Mouse (Mus musculus) neural tube, embryonic 15.5 days (tissue): ENCODE measurements around the gene Zmym3. TPM values are rescaled to one million over a fixed set of nuclear protein-coding genes. Genes with fewer than 3 reads are reported as not detected.

Source experiments
- ATAC-seq: fragments of 200-750 bp; cut with Nextera tagmentation; 2 replicates; pipeline ENCODE4 v1.8.0; 2017; ENCODE audit warnings: mild to moderate bottlenecking, moderate TSS enrichment, moderate library complexity; ENCODE audit not compliant: low FRiP score
- H3K27ac ChIP-seq: fragments of 300-500 bp; sonication (generic); replicated peaks from 2 replicates; pipeline ENCODE4 v1.5.1; 2015; ENCODE audit warnings: mild to moderate bottlenecking, inconsistent platforms
- H3K27me3 ChIP-seq: fragments of 300-500 bp; sonication (generic); replicated peaks from 2 replicates; pipeline ENCODE4 v1.6.1; 2015; ENCODE audit warnings: inconsistent platforms
- H3K36me3 ChIP-seq: fragments of 300-500 bp; sonication (generic); 2 replicates; pipeline ENCODE4 v1.6.1; 2015; ENCODE audit warnings: inconsistent platforms
- H3K4me1 ChIP-seq: fragments of 300-500 bp; sonication (generic); 2 replicates; pipeline ENCODE4 v1.6.1; 2015; ENCODE audit warnings: inconsistent platforms
- H3K4me2 ChIP-seq: fragments of 300-500 bp; sonication (generic); 2 replicates; pipeline ENCODE4 v1.6.1; 2015; ENCODE audit warnings: inconsistent platforms, mild to moderate bottlenecking, moderate library complexity
- H3K4me3 ChIP-seq: fragments of 300-500 bp; sonication (generic); replicated peaks from 2 replicates; pipeline ENCODE4 v1.5.1; 2015; ENCODE audit warnings: mild to moderate bottlenecking, inconsistent platforms
- H3K9ac ChIP-seq: fragments of 300-500 bp; sonication (generic); replicated peaks from 2 replicates; pipeline ENCODE4 v1.6.1; 2015; ENCODE audit warnings: mild to moderate bottlenecking, inconsistent platforms
- H3K9me3 ChIP-seq: fragments of 300-500 bp; sonication (generic); replicated peaks from 2 replicates; pipeline ENCODE4 v1.6.1; 2016; ENCODE audit warnings: inconsistent platforms
- WGBS: fragments of 180-500 bp; shearing (Covaris S2); methylation state at CpG from one replicate; pipeline ENCODE4 v1.1.7; 2015; ENCODE audit warnings: mixed read lengths; 5-methylcytosine and 5-hydroxymethylcytosine counted together
- polyA plus RNA-seq: library from polyadenylated mRNA; unstranded; fragments of >200 nt; fragmentation: Nextera tagmentation; extraction: Ambion mirVana; gene quantifications from 2 replicates; pipeline ENCODE4 v1.2.1, GENCODE M21; 2015

Zmym3 gene
- polyA plus RNA-seq, 1 experiment from 2014 or later: 83.4 TPM

DNA sequence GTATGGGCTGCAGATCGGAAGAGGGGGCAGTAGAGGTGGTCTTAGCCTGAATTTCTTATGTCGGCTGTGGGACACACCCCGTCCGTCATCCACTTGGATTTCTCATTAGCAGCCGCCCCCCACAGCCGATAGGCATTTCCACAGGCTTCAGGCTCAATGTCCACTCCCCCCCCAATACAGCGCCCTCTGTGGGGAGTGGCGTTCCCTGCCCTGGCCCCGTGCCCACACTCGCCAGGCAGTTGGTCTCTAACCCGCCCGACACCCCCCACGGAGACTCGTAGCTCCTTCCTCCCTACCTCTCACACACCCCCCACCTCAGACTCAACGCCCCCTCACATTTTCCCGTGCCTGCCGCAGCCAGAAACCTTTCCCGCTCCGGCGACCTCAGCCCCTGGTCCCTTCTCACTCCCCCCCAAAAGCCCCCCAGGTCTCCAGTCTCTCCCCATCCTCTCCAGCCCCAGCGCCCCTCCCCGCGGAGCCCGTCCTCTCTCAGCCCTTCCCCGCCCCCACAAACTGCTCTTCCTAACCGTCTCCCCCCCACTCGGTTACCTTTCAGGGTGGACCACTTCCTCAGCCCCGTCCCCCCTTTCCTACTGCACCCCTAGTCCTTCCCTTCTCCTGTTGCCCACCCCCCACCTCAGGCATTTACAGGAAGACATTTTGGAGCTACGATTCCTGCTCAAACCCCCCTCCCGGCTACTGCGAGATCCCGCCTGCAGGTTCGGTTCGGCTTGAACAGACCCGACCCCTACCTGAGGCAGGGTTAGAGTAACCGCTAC, 1.5 kb downstream of the Zmym3 start:
- peak overlapping the region; percentile 68 for H3K4me2 ChIP-seq
- peaks cover 17% of the 10 kb centered on the region for H3K4me1 ChIP-seq
- peak overlapping the region; percentile 55 for H3K4me3 ChIP-seq
- H3K9me3 ChIP-seq: no peaks in the 10 kb centered on the region
- peak overlapping the region; percentile 89 for H3K27ac ChIP-seq
- 0 out of 2 replicates have a peak, but pooled peaks cover 5% of the 10 kb centered on the region for H3K36me3 ChIP-seq
- WGBS: 26% methylated on average over 36 of the region's 36 CpGs
- H3K27me3 ChIP-seq: no peaks in the 10 kb centered on the region
- ATAC-seq: peak; percentile 33; the same call in 1 of the 2 replicates
- peak overlapping the region; percentile 67 for H3K9ac ChIP-seq

DNA sequence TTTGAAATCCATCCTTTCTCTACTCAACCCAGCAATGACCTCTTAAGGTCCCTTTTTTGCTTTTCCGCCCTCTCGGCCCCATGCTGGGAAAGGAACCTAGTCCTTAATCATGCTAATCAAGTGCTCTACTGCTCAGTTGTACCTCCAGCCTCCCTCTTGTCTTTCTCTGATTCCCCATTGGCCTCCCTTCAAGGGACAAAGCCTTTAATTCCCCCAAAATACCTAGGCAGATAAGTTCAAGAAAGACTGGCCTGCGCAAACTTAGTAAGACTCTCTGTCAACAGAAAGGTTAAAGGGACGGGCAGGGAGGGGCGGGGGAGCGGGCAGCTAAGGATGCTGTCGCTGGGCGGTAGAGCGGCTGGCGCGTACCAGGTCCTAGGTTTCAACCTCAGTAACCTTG, 24.2 kb downstream of the Zmym3 start:
- no peaks in the 10 kb centered on the region for H3K36me3 ChIP-seq
- no peak overlapping the region for H3K27ac ChIP-seq
- WGBS: 23% methylated on average over 11 of the region's 11 CpGs
- H3K4me3 ChIP-seq: no peak overlapping the region
- ATAC-seq: no peak
- H3K4me1 ChIP-seq: no peaks in the 10 kb centered on the region
- H3K27me3 ChIP-seq: peaks cover 17% of the 10 kb centered on the region
- peak overlapping the region; percentile 13; the same call in 1 of the 2 replicates for H3K4me2 ChIP-seq
- no peak overlapping the region for H3K9ac ChIP-seq
- H3K9me3 ChIP-seq: no peaks in the 10 kb centered on the region

DNA sequence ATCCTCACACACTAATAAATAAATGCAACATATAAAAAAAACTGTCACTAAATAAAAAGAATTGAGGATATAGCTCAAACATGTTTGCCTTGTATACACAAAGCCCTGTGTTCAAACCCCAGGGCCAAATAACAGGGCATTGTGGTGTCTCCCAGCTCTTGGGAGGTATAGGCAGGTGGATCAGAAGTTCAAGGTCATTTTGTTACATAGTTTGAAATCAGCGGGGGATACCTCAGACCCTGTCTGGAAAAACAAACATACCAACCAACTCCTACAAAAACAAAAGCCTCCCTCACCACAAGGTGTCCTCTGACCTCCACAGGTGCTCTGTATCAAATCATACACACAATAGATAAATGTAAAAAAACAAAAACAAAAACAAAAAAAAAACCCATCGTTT, 26.3 kb downstream of the Zmym3 start:
- Histone ChIP-seq H3K4me3 (no peak overlapping the region), H3K4me1 (no peaks in the 10 kb centered on the region), H3K4me2 (no peak overlapping the region), H3K27me3 (peaks cover 17% of the 10 kb centered on the region), H3K9me3 (no peaks in the 10 kb centered on the region), H3K27ac (no peak overlapping the region), H3K9ac (no peak overlapping the region), H3K36me3 (no peaks in the 10 kb centered on the region)
- no peak for ATAC-seq
- 67% methylated on average over 2 of the region's 2 CpGs for WGBS

DNA sequence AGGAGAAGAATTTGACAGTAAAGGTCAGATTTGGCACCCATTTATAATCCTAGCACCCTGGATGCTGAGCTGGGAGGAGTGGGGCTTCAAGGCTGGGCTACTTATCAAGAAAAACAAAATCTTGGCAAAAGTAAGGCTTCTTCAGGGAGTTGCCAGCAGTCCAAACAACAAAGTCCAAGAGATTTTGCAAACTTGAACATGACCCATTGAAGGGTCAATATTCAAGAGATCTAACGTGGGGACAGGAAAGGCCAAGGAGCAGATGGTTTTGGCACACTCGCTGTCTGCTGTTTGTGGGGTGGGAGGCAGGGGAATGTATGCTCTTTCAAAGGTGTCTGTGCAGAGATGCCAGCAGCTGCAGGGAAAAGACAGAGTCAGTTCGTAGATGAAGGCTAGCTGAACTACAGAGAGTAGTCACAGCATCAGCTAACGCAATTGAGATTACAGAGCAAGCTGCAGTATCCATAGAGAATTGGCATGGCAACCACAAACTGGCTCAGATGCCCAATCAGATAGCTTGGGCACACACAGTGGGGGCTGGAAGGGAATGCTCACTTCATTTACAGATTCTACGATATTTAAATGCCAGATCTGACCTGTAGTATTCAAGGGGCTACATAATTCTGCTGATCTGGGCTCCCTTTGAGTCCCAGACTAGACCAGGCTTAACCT, 31.6 kb downstream of the Zmym3 start:
- no peaks in the 10 kb centered on the region for H3K36me3 ChIP-seq
- 66% methylated on average over 5 of the region's 5 CpGs for WGBS
- no peak overlapping the region for H3K4me3 ChIP-seq
- H3K9me3 ChIP-seq: no peaks in the 10 kb centered on the region
- peaks cover 6% of the 10 kb centered on the region; the same call in 1 of the 2 replicates for H3K4me1 ChIP-seq
- no peak overlapping the region for H3K27ac ChIP-seq
- no peak for ATAC-seq
- H3K4me2 ChIP-seq: no peak overlapping the region
- peaks cover 13% of the 10 kb centered on the region for H3K27me3 ChIP-seq
- no peak overlapping the region for H3K9ac ChIP-seq

DNA sequence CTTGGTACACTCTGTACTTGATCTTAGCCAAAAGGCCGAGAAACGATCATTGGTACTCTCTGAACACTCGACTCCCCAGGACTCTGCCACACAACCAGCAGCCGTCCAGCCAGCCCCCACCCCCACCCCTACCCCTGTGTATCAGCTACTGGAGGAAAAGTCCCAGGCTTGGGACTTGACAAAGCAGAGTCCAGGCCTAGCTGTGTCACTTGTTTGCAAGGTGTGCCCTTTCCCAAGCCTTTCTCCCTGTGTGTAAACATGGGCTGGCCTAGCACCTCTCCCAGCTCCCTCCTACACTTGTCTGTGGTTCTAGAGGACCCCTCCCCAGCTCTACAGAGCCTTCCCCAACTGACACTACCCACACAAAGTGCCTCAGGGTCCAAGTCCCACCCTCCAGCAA, 34.4 kb downstream of the Zmym3 start:
- Histone ChIP-seq H3K27me3 (peaks cover 29% of the 10 kb centered on the region), H3K9me3 (no peaks in the 10 kb centered on the region), H3K4me2 (no peak overlapping the region), H3K36me3 (no peaks in the 10 kb centered on the region), H3K4me1 (peaks cover 8% of the 10 kb centered on the region; the same call in 1 of the 2 replicates), H3K4me3 (no peak overlapping the region), H3K9ac (no peak overlapping the region), H3K27ac (no peak overlapping the region)
- 37% methylated on average over 4 of the region's 4 CpGs for WGBS
- ATAC-seq: no peak

DNA sequence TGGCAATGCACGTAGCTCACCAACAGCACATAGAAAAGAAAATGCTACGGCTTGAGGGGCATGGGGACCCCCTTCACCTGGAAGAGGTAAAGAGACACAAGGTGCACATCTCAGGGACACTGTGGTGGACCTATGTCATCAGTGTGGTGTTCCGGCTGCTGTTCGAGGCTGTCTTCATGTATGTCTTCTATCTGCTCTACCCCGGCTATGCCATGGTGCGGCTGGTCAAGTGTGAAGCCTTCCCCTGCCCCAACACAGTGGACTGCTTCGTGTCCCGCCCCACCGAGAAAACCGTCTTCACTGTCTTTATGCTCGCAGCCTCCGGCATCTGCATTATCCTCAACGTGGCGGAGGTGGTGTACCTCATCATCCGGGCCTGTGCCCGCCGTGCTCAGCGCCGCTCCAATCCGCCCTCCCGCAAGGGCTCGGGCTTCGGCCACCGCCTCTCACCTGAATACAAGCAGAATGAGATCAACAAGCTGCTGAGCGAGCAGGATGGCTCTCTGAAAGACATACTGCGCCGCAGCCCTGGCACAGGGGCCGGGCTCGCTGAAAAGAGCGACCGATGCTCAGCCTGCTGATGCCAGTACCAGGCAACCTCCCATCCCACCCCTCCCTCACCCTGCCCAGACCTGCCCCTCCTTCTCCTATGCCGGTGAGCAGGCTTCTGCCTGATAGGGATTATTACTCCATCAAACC, 36.1 kb downstream of the Zmym3 start:
- Histone ChIP-seq H3K4me3 (peak overlapping the region; percentile 36), H3K36me3 (no peaks in the 10 kb centered on the region), H3K4me2 (peak overlapping the region; percentile 53), H3K9ac (peak overlapping the region; percentile 20; the same call in 1 of the 2 replicates), H3K9me3 (no peaks in the 10 kb centered on the region), H3K27ac (0 out of 2 replicates have a peak overlapping the region, but pooled peaks have one; percentile 23), H3K4me1 (peaks cover 8% of the 10 kb centered on the region; the same call in 1 of the 2 replicates), H3K27me3 (peaks cover 31% of the 10 kb centered on the region)
- WGBS: 21% methylated on average over 32 of the region's 32 CpGs
- ATAC-seq: peak; percentile 84

DNA sequence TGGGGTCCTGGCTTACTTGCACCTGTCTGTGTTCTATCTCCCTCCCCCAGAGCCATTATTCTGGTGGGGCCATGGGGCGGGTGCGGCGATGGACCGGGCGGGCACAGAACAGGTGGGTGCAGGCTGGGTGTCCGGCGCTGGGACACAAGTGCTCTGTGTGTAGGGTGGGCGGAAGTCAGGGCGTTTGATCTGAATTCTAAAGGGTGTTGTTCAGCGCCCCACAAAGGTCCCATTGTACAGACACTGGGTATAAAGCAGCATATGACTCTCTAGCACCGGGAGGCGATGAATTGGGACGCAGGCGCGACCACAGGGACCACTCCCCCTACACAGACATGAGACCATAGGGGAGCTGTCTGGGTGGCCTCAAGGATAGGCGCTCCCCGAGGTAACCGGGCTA, 37.2 kb downstream of the Zmym3 start:
- peak overlapping the region; percentile 53; the same call in 1 of the 2 replicates for H3K4me2 ChIP-seq
- H3K4me1 ChIP-seq: peaks cover 8% of the 10 kb centered on the region; the same call in 1 of the 2 replicates
- ATAC-seq: no peak
- H3K4me3 ChIP-seq: no peak overlapping the region
- peaks cover 31% of the 10 kb centered on the region for H3K27me3 ChIP-seq
- no peak overlapping the region for H3K27ac ChIP-seq
- 31% methylated on average over 18 of the region's 18 CpGs for WGBS
- no peaks in the 10 kb centered on the region for H3K36me3 ChIP-seq
- no peaks in the 10 kb centered on the region for H3K9me3 ChIP-seq
- H3K9ac ChIP-seq: no peak overlapping the region

DNA sequence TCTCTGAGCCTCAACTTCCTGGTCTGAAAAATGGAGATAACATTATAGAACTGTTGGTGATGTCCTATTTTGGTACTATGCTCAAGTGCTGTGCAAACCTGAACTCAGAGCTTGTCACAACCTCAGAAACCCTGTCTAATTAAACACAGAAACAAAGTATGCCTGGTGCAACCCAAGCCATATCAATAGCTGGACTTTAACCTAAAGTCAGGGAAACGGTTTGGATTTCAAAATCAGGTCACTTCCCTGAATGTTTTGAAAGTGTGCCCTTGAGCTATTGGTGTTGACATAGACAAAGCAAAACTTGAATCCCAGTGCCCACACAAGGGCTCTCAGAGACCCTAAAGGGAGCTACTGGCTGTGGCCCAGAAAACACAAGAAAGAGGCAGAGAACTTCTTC, 40.9 kb downstream of the Zmym3 start:
- H3K4me3 ChIP-seq: no peak overlapping the region
- peaks cover 8% of the 10 kb centered on the region; the same call in 1 of the 2 replicates for H3K4me1 ChIP-seq
- H3K9me3 ChIP-seq: no peaks in the 10 kb centered on the region
- H3K27ac ChIP-seq: no peak overlapping the region
- no peak overlapping the region for H3K9ac ChIP-seq
- H3K4me2 ChIP-seq: no peak overlapping the region
- ATAC-seq: no peak
- WGBS: 73% methylated on average over 1 of the region's 1 CpGs
- no peaks in the 10 kb centered on the region for H3K36me3 ChIP-seq
- H3K27me3 ChIP-seq: peaks cover 19% of the 10 kb centered on the region

DNA sequence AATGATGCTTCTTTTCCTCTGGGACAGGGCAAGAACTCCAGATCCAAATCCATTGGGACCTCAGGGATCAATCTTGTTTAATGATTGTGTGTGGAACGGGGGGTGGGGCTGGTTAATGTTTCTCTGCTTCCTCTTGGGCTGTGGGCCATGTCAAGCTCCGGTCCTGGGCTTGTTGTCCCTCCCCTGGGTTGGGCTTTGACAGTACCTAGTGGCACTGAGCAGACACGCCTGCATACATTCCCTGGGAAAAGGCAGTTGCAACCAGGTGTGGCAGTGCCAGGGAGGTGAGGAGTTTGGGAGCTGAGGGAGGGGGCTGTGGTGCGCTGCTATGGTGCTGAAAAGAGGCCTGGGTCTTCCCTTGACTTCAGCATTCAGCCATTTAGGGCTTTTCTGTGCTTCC, 43.6 kb downstream of the Zmym3 start:
- Histone ChIP-seq H3K4me1 (no peaks in the 10 kb centered on the region), H3K4me2 (no peak overlapping the region), H3K9me3 (no peaks in the 10 kb centered on the region), H3K4me3 (no peak overlapping the region), H3K27ac (no peak overlapping the region), H3K9ac (no peak overlapping the region), H3K36me3 (no peaks in the 10 kb centered on the region), H3K27me3 (peaks cover 3% of the 10 kb centered on the region; the same call in 1 of the 2 replicates)
- 66% methylated on average over 4 of the region's 4 CpGs for WGBS
- no peak for ATAC-seq

DNA sequence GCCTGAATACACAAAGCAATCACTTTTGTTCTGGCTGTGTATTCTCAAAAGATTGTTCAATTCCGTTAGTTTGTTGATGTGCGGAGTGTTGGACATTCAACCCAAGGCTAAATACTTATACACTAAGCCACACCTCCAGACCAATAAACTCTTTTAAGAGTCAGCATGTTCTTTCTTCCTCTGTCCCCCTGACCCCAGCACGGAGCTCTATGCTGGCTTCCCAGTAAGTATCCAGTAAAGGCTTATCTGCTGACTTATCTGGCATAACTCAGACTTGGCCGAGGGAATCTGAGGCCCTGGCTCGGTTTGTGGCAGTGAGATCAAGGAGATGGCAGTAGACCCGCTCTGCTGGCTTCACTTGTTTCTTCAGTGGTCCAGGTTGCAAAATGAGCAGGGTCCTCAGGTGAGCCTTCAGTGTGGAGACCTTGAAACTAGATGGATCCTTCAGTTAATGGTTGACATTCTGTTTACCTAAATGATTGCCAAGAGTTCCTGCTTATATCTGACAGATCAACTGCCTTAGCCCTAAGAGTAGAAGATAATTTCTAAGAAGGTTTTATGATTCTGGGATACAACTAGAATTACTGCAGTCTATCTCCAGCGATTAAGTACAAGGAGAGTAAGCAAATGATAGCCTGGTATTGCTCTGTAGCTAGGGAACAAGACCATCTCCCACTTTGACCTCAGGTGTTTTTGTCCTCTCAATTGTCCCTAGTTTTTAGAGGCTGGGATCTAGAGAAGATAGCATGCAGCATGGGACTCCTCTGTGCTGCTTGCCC, 44.3 kb downstream of the Zmym3 start, which contains the start of gene Gjb1:
Gene Gjb1 (plus strand): TSS at position 189 of the 779 bp plus-strand sequence.
- Histone ChIP-seq H3K9ac (no peak within 1 kb of the TSS), H3K36me3 (no peaks in the 10 kb centered on the region), H3K27me3 (peaks cover 2% of the 10 kb centered on the region; the same call in 1 of the 2 replicates), H3K4me3 (no peak within 1 kb of the TSS), H3K27ac (no peak within 1 kb of the TSS), H3K9me3 (no peaks in the 10 kb centered on the region), H3K4me2 (no peak within 1 kb of the TSS), H3K4me1 (no peaks in the 10 kb centered on the region)
- no peak for ATAC-seq
- 81% methylated on average over 7 of the region's 7 CpGs for WGBS

DNA sequence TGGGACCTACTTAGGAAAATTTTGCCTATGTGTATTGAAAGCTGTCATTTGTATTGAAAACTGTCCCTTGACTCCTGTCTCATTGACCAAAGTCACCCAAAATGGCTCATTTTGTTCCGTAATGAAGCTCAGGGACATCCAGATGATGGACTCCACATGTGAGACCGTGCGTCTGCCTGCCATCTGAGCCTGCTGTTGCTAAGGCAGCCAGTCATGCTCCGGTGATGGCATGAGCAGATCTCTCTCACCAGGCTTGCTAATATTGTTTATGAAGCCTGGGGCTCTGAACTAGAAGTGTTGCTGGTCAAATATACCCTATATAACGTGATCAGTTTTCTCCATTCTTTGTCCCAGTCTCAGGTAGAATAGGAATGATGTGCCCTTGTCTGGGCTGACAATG, 47.7 kb downstream of the Zmym3 start:
- no peak overlapping the region for H3K4me3 ChIP-seq
- H3K4me2 ChIP-seq: no peak overlapping the region
- no peak for ATAC-seq
- WGBS: 62% methylated on average over 5 of the region's 5 CpGs
- no peak overlapping the region for H3K9ac ChIP-seq
- no peaks in the 10 kb centered on the region for H3K36me3 ChIP-seq
- H3K27me3 ChIP-seq: no peaks in the 10 kb centered on the region
- H3K27ac ChIP-seq: no peak overlapping the region
- H3K4me1 ChIP-seq: no peaks in the 10 kb centered on the region
- H3K9me3 ChIP-seq: no peaks in the 10 kb centered on the region
